Comparison of ENCODE assay signal across 8 mouse cellular contexts in genomic region chr12:13248691-13249572, GRCm38 (mm10). TPM values are rescaled to one million over a fixed set of nuclear protein-coding genes. Genes with fewer than 3 reads are reported as not detected.
DNase-seq lines count a peak whose midpoint lies in the region; ATAC-seq and TF ChIP-seq lines count a peak whose summit lies in the region.

Gene Ddx1, minus strand, starts transcription at chr12:13249213.

- H3K36me3 ChIP-seq in hindbrain, postnatal 0 days (ENCODE audit: insufficient read depth, low read length), result 0 out of 2 replicates have a peak, but pooled peaks cover 5% of the 10 kb centered on the region

- intact Hi-C loops in gastrocnemius, adult 2 months (cut with DNase I), result no loop called here
- intact Hi-C loops in left cerebral cortex, adult 2 months (cut with DNase I), result loop anchor here (2.0 to 10.0 kb wide), 2 partner anchors 20 to 1964 kb away; partner anchors contain the start of gene Nbas

- DNase-seq in WW6 (ENCODE audit: low read depth, low spot score), result peak; percentile 43
- DNase-seq in cerebellum, postnatal 4 days (ENCODE audit: low spot score in 2 of 2), result peak; percentile 75 to 88
- peak; percentile 82 for DNase-seq in gastrocnemius, adult 2 months
- peak; percentile 92 for DNase-seq in hindbrain, postnatal 0 days (ENCODE audit: low spot score)
- DNase-seq in left cerebral cortex, adult 2 months (ENCODE audit: extremely low spot score in 1 of 2, low spot score in 2 of 2), result peak; percentile 81 to 87
- DNase-seq in right cerebral cortex, adult 2 months (ENCODE audit: low spot score in 2 of 2), result peak; percentile 78 to 88
- peak; percentile 80 for DNase-seq in urinary bladder, postnatal 14 days (ENCODE audit: low spot score)

- H3K27ac ChIP-seq in gastrocnemius, adult 2 months, result peak within 1 kb of the TSS; percentile 87
- peak within 1 kb of the TSS; percentile 86 for H3K27ac ChIP-seq in hindbrain, postnatal 0 days
- peak within 1 kb of the TSS; percentile 82 for H3K27ac ChIP-seq in left cerebral cortex, adult 2 months

- H3K4me1 ChIP-seq in hindbrain, postnatal 0 days (ENCODE audit: insufficient read depth, low read length), result peaks cover 5% of the 10 kb centered on the region; the same call in 1 of the 2 replicates

- 2% methylated on average over 59 of the region's 59 CpGs for WGBS in hindbrain, postnatal 0 days

- TF ChIP-seq CTCF in gastrocnemius, adult 2 months (IDR thresholded peaks at IDR 0.05), result no peak
- TF ChIP-seq CTCF in hindbrain, postnatal 0 days (IDR thresholded peaks at IDR 0.05; ENCODE audit: low read depth), result no peak
- TF ChIP-seq CTCF in left cerebral cortex, adult 2 months (IDR thresholded peaks at IDR 0.05), result no peak

- peak within 1 kb of the TSS; percentile 61 for H3K4me2 ChIP-seq in hindbrain, postnatal 0 days (ENCODE audit: low read depth, low read length)

- no peaks in the 10 kb centered on the region for H3K27me3 ChIP-seq in hindbrain, postnatal 0 days (ENCODE audit: insufficient read depth, low read length)

- H3K9me3 ChIP-seq in hindbrain, postnatal 0 days (ENCODE audit: low read length), result no peaks in the 10 kb centered on the region

- ATAC-seq in hindbrain, postnatal 0 days, result peak; percentile 96
- peak; percentile 94 for ATAC-seq in megakaryocyte, adult 5-6 weeks (ENCODE audit: poor library complexity, severe bottlenecking)

- peak within 1 kb of the TSS; percentile 88 for H3K9ac ChIP-seq in hindbrain, postnatal 0 days (replicated peaks; ENCODE audit: low read length)

- peak within 1 kb of the TSS; percentile 99 for H3K4me3 ChIP-seq in gastrocnemius, adult 2 months
- H3K4me3 ChIP-seq in hindbrain, postnatal 0 days (ENCODE audit: low read length), result peak within 1 kb of the TSS; percentile 76
- peak within 1 kb of the TSS; percentile 80 for H3K4me3 ChIP-seq in left cerebral cortex, adult 2 months

RNA-seq across cellular contexts. Expression of gene Ddx1, which starts in this region (rescaled TPM):
- 100 to 1,000 TPM; 127 to 130 TPM for total RNA-seq in gastrocnemius, adult 2 months (2021)
- 29.2 and 29.4 TPM in 2 replicates for total RNA-seq in hindbrain, postnatal 0 days (2014; rRNA removed)
- polyA plus RNA-seq in hindbrain, postnatal 0 days (2015; fragmentation: Nextera tagmentation; extraction: Ambion mirVana), result 120 and 130 TPM in 2 replicates
- total RNA-seq in left cerebral cortex, adult 2 months (2021), result 100 to 1,000 TPM; 114 to 129 TPM
- 26.9 and 33.1 TPM in 2 replicates for total RNA-seq in megakaryocyte, adult 5-6 weeks (2015)
- total RNA-seq in megakaryocyte, adult 5-6 weeks (2017), result 55.5 and 64.0 TPM in 2 replicates

Comparison
In these comparisons a context has a peak if more than half of its experiments do, and no peak if none do; other contexts are left out.
1. Peak in every context shown above with its lines: DNase-seq, ATAC-seq, H3K4me3 ChIP-seq and H3K27ac ChIP-seq.